Mouse (Mus musculus): ENCODE results near the gene A330070K13Rik. TPM values are rescaled to one million over a fixed set of nuclear protein-coding genes. Genes with fewer than 3 reads are reported as not detected.

Gene A330070K13Rik
- not detected for total RNA-seq (2021)
- long read RNA-seq, experiment 1: 0 reads
- long read RNA-seq, experiment 2: 0 reads

GRCm38 (mm10) chr5:130384222-130384912, at the start of gene A330070K13Rik:
Gene A330070K13Rik, minus strand, starts transcription at chr5:130384631.
- no peak for DNase-seq (ENCODE audit: low spot score in 2 of 2)

- DNase-seq (ENCODE audit: low spot score in 2 of 2): no peak
Measured at GRCm38 (mm10) chr5:130411516-130411915, 27.1 kb upstream of the A330070K13Rik start.

GRCm38 (mm10) chr5:130409706-130410105, 25.3 kb upstream of the A330070K13Rik start:
- no peak for DNase-seq (ENCODE audit: low spot score in 2 of 2)

- peak; percentile 51 to 60 for DNase-seq (ENCODE audit: low spot score in 2 of 2)
Measured at GRCm38 (mm10) chr5:130405201-130405600, 20.8 kb upstream of the A330070K13Rik start.

GRCm38 (mm10) chr5:130400136-130400917, 15.9 kb upstream of the A330070K13Rik start:
- no peak for DNase-seq (ENCODE audit: low spot score in 2 of 2)

- DNase-seq (ENCODE audit: low spot score in 2 of 2): no peak
Measured at GRCm38 (mm10) chr5:130395142-130395541, 10.7 kb upstream of the A330070K13Rik start.

GRCm38 (mm10) chr5:130394386-130394785, 10.0 kb upstream of the A330070K13Rik start:
- no peak for DNase-seq (ENCODE audit: low spot score in 2 of 2)

- DNase-seq (ENCODE audit: low spot score in 2 of 2): no peak
Measured at GRCm38 (mm10) chr5:130393618-130394355, 9.4 kb upstream of the A330070K13Rik start.

GRCm38 (mm10) chr5:130386418-130386817, 2.0 kb upstream of the A330070K13Rik start:
- no peak for DNase-seq (ENCODE audit: low spot score in 2 of 2)

- no peak for DNase-seq (ENCODE audit: low spot score in 2 of 2)
Measured at GRCm38 (mm10) chr5:130375411-130375810, 9.0 kb downstream of the A330070K13Rik start.

- DNase-seq (ENCODE audit: low spot score in 2 of 2): peak; percentile 40 to 51
Measured at GRCm38 (mm10) chr5:130369237-130369636, 15.2 kb downstream of the A330070K13Rik start, which contains the start of gene Caln1. Gene Caln1, plus strand, starts transcription at chr5:130369455.

- DNase-seq (ENCODE audit: low spot score in 2 of 2): no peak
Measured at GRCm38 (mm10) chr5:130368236-130368635, 16.2 kb downstream of the A330070K13Rik start.

GRCm38 (mm10) chr5:130363773-130364172, 20.7 kb downstream of the A330070K13Rik start:
- no peak for DNase-seq (ENCODE audit: low spot score in 2 of 2)

- DNase-seq (ENCODE audit: low spot score in 2 of 2): no peak
Measured at GRCm38 (mm10) chr5:130363111-130363510, 21.3 kb downstream of the A330070K13Rik start.

GRCm38 (mm10) chr5:130355223-130355622, 29.2 kb downstream of the A330070K13Rik start:
- DNase-seq (ENCODE audit: low spot score in 2 of 2): no peak

- DNase-seq (ENCODE audit: low spot score in 2 of 2): no peak
Measured at GRCm38 (mm10) chr5:130345871-130346270, 38.6 kb downstream of the A330070K13Rik start.

- DNase-seq (ENCODE audit: low spot score in 2 of 2): no peak
Measured at GRCm38 (mm10) chr5:130344999-130345398, 39.4 kb downstream of the A330070K13Rik start.

GRCm38 (mm10) chr5:130340656-130341055, 43.8 kb downstream of the A330070K13Rik start:
- no peak for DNase-seq (ENCODE audit: low spot score in 2 of 2)

GRCm38 (mm10) chr5:130335462-130335861, 49.0 kb downstream of the A330070K13Rik start:
- DNase-seq (ENCODE audit: low spot score in 2 of 2): no peak

- no peak for DNase-seq (ENCODE audit: low spot score in 2 of 2)
Measured at GRCm38 (mm10) chr5:130333971-130334370, 50.5 kb downstream of the A330070K13Rik start.

- no peak for DNase-seq (ENCODE audit: low spot score in 2 of 2)
Measured at GRCm38 (mm10) chr5:130333566-130333965, 50.9 kb downstream of the A330070K13Rik start.

All from adrenal gland, adult 18-20 months (tissue).